Mouse (Mus musculus) limb, embryonic 11.5 days (tissue): ENCODE measurements at regions not wholly inside any gene's neighbourhood (a gene's known extent, or its start where the extent isn't known, plus 50 kb on each side); places are given as distances from the start of the nearest gene placed in this dataset.
"Not testable (repeated sequence)": the region's sequence is repeated elsewhere in the genome, so short reads cannot be mapped to it uniquely, and the experiment has no call there.

Experiments used
- ATAC-seq: fragments of 200-750 bp; cut with Nextera tagmentation; 2 replicates; pipeline ENCODE4 v1.8.0; 2017; ENCODE audit warnings: low read depth; ENCODE audit not compliant: insufficient number of reproducible peaks, low FRiP score, low TSS enrichment
- DNase-seq: peaks from one replicate; pipeline ENCODE4 v3.0.0-alpha.2; 2015; ENCODE audit warnings: low spot score
- H3K27ac ChIP-seq: fragments of 300-500 bp; sonication (generic); replicated peaks from 2 replicates; pipeline ENCODE4 v1.5.1; 2014; ENCODE audit warnings: low read depth, mild to moderate bottlenecking, low read length
- H3K27me3 ChIP-seq: fragments of 300-500 bp; sonication (generic); 2 replicates; pipeline ENCODE4 v1.6.1; 2014; ENCODE audit warnings: mild to moderate bottlenecking, low read length, mixed read lengths; ENCODE audit not compliant: control insufficient read depth, insufficient read depth
- H3K36me3 ChIP-seq: fragments of 300-500 bp; sonication (generic); 2 replicates; pipeline ENCODE4 v1.6.1; 2014; ENCODE audit warnings: mild to moderate bottlenecking, low read length, moderate library complexity, mixed read lengths; ENCODE audit not compliant: control insufficient read depth, insufficient read depth
- H3K4me1 ChIP-seq: fragments of 300-500 bp; sonication (generic); 2 replicates; pipeline ENCODE4 v1.6.1; 2014; ENCODE audit warnings: low read length, mixed read lengths; ENCODE audit not compliant: control insufficient read depth, insufficient read depth
- H3K4me2 ChIP-seq: fragments of 300-500 bp; sonication (generic); 2 replicates; pipeline ENCODE4 v1.6.1; 2014; ENCODE audit warnings: low read depth, mild to moderate bottlenecking, moderate library complexity; ENCODE audit not compliant: severe bottlenecking
- H3K4me3 ChIP-seq: fragments of 300-500 bp; sonication (generic); 2 replicates; pipeline ENCODE4 v1.5.1; 2014; ENCODE audit warnings: low read depth, low read length
- H3K9ac ChIP-seq: fragments of 300-500 bp; sonication (generic); 2 replicates; pipeline ENCODE4 v1.6.1; 2014; ENCODE audit warnings: mild to moderate bottlenecking, low read length
- H3K9me3 ChIP-seq: fragments of 300-500 bp; sonication (generic); 2 replicates; pipeline ENCODE4 v1.6.1; 2016; ENCODE audit warnings: low read length; ENCODE audit not compliant: control insufficient read depth
- whole genome bisulfite sequencing: fragments of 180-500 bp; shearing (Covaris S2); extraction: QIAGEN DNeasy Blood & Tissue Kit; methylation state at CpG from one replicate; pipeline ENCODE4 v1.1.7; 2014; 5-methylcytosine and 5-hydroxymethylcytosine counted together

DNA sequence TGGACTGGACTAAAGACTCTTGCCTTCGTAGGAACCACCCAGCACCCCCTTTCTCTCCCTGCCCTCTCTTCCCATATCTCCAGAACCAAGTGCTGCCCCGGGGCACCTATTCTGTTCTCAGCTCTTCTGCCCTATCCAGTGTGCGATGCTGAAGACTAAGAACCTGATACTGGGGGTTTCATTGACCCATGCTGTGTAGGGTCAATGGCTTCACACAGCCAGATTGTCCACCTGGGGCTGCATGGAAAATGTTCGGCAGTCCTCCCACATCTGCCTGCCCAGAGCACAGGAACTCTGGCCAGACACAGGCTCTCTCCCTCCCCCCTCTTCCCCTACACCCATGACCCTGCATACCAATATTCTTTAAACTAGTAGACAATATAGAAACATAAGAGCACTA is 607.6 kb downstream of the Nebl start:
- H3K27ac ChIP-seq: no peak overlapping the region
- 91% methylated on average over 4 of the region's 4 CpGs for WGBS
- no peak overlapping the region for H3K9ac ChIP-seq
- no peaks in the 10 kb centered on the region for H3K4me1 ChIP-seq
- no peak for DNase-seq
- no peak for ATAC-seq
- H3K9me3 ChIP-seq: no peaks in the 10 kb centered on the region
- no peak overlapping the region for H3K4me2 ChIP-seq
- no peaks in the 10 kb centered on the region for H3K36me3 ChIP-seq
- no peak overlapping the region for H3K4me3 ChIP-seq
- no peaks in the 10 kb centered on the region for H3K27me3 ChIP-seq

DNA sequence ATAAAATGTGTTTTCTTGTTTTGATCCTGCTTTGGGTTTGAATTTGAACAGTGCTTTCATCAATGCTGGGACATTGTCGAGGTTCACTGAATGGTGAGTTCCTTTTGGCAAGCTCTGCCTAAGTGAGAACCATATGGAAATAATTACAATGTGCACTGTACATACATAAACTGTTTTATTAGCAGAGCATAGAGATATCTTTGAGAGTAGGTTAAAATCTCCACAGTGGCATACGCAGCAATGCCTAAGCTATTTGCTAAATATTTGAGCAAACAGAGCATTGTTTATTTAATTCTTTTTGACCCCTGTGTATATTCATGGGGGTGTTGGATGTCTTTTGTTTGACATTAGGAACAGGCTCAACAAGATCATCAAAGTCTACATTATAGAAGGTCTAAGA is 614.0 kb downstream of the Nebl start:
- no peak for ATAC-seq
- Histone ChIP-seq H3K4me3 (no peak overlapping the region), H3K9me3 (no peaks in the 10 kb centered on the region), H3K4me1 (no peaks in the 10 kb centered on the region), H3K27ac (no peak overlapping the region), H3K9ac (no peak overlapping the region), H3K4me2 (no peak overlapping the region), H3K36me3 (no peaks in the 10 kb centered on the region), H3K27me3 (no peaks in the 10 kb centered on the region)
- 61% methylated on average over 2 of the region's 2 CpGs for WGBS
- no peak for DNase-seq

DNA sequence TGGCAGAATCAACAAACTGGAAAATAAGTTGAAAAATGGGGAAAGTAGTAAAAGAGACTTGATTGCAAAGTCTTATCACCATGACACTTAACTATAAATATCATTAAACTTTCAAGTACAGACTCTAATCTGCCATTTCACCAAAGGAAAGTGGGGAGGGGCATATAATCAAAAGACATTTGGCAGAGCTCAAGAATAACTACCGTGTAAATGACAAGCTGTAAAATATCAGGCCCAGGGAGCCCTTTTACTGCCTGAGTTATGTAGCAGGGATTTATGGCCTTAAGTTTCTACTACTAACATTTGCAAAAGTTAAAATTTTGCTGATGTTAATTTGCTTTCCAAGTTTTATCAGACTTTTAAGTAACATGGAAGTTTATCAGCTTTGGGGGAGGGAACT is 620.1 kb downstream of the Nebl start:
- WGBS: 33% methylated on average over 1 of the region's 1 CpGs
- no peak overlapping the region for H3K27ac ChIP-seq
- H3K4me3 ChIP-seq: no peak overlapping the region
- H3K9me3 ChIP-seq: no peaks in the 10 kb centered on the region
- no peaks in the 10 kb centered on the region for H3K4me1 ChIP-seq
- H3K27me3 ChIP-seq: no peaks in the 10 kb centered on the region
- no peak overlapping the region for H3K4me2 ChIP-seq
- H3K9ac ChIP-seq: no peak overlapping the region
- DNase-seq: no peak
- no peaks in the 10 kb centered on the region for H3K36me3 ChIP-seq
- no peak for ATAC-seq

DNA sequence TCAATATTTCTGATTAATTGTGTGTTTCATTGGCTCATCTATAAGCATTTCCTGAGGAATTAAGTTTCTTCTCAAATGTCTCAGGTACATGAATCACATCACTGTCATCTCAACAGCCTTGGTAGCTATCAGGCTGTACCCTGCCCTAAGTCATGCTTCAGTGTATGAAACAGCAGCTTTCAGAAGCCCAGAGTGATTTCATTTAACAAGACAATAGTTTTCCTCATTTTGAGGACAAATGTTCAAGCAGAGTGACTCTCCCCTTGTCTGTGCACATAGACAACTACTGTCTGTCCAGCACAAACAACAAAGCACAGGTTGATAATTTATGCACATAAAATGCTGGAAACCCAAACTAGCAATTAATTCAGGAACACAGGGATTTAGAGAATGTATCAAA is 630.1 kb downstream of the Nebl start:
- H3K36me3 ChIP-seq: no peaks in the 10 kb centered on the region; the same call in 1 of the 2 replicates
- no peak for DNase-seq
- no peak for ATAC-seq
- no peak overlapping the region for H3K9ac ChIP-seq
- no peaks in the 10 kb centered on the region for H3K4me1 ChIP-seq
- H3K27ac ChIP-seq: no peak overlapping the region
- no peaks in the 10 kb centered on the region for H3K9me3 ChIP-seq
- no peak overlapping the region for H3K4me3 ChIP-seq
- no peak overlapping the region for H3K4me2 ChIP-seq
- H3K27me3 ChIP-seq: no peaks in the 10 kb centered on the region

DNA sequence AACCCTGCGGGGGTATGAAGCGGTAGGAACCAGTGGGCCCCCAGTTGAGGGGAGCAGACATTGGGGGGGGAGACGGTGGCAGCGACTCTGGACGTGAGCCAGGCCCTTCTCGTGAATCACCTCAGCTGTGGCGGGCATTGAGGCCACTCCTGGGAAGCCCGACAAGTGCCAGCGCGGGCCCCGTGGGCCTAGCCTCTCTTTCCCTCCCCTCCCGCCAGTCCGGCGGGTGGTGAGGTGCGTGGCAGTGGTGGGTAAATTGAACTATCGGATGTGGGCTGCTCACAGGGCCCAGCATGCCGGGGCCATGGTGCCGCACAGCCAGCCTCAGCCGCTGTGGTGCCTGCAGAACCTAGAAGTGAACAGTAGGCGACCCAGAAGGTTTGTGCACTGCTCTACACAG is 633.7 kb downstream of the Nebl start:
- ATAC-seq: no peak
- 73% methylated on average over 20 of the region's 20 CpGs for WGBS

DNA sequence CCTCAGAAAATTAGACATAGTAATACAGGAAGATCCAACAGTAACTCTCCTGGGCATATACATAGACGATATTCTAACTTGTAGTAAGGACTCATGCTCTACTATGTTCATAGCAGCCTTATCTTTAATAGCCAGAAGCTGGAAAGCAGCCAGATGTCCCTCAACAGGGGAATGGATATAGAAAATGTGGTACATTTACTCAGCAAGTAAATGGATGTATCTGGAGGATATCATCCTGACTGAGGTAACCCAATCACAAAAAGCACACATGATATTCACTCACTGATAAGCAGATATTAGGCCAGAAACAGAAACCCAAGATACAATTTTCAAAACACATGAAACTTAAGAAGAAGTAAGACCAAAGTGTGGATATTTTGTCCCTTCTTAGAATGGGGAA is 639.8 kb downstream of the Nebl start:
- WGBS: 73% methylated on average over 1 of the region's 1 CpGs
- H3K9me3 ChIP-seq: no peaks in the 10 kb centered on the region
- H3K4me2 ChIP-seq: no peak overlapping the region
- H3K36me3 ChIP-seq: no peaks in the 10 kb centered on the region
- no peak overlapping the region for H3K4me3 ChIP-seq
- H3K27me3 ChIP-seq: no peaks in the 10 kb centered on the region
- DNase-seq: no peak
- H3K27ac ChIP-seq: no peak overlapping the region
- no peak for ATAC-seq
- no peak overlapping the region for H3K9ac ChIP-seq
- H3K4me1 ChIP-seq: no peaks in the 10 kb centered on the region

More for the DNA sequence above, 633.7 kb downstream of the Nebl start:
- Histone ChIP-seq H3K27me3 (no peaks in the 10 kb centered on the region), H3K4me3 (no peak overlapping the region), H3K4me1 (no peaks in the 10 kb centered on the region), H3K9me3 (no peaks in the 10 kb centered on the region), H3K9ac (no peak overlapping the region), H3K4me2 (no peak overlapping the region), H3K36me3 (no peaks in the 10 kb centered on the region; the same call in 1 of the 2 replicates), H3K27ac (no peak overlapping the region)
- DNase-seq: no peak

DNA sequence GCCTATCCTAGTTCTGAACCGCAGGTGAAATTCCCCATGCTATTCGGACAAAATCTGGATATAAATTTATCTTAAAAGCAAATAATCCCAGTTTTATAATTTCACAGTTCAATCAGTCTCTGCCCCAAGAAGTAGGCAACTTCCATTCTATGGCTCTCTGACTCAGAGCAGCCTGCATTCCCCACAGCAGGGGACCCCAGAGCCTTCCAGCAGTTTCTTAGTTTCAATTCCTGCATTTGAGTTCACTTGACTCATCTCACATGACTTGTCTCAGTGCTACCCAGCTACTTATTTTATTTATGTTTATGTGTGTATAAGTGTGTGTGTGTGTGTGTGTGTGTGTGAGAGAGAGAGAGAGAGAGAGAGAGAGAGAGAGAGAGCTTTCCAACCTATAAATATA is 650.0 kb downstream of the Nebl start:
- H3K36me3 ChIP-seq: no peaks in the 10 kb centered on the region
- no peaks in the 10 kb centered on the region for H3K9me3 ChIP-seq
- no peaks in the 10 kb centered on the region for H3K4me1 ChIP-seq
- ATAC-seq (no peak), DNase-seq (no peak)
- no peak overlapping the region for H3K4me2 ChIP-seq
- H3K27me3 ChIP-seq: no peaks in the 10 kb centered on the region
- H3K27ac ChIP-seq: no peak overlapping the region
- no peak overlapping the region for H3K9ac ChIP-seq
- 92% methylated on average over 2 of the region's 2 CpGs for WGBS
- H3K4me3 ChIP-seq: no peak overlapping the region

DNA sequence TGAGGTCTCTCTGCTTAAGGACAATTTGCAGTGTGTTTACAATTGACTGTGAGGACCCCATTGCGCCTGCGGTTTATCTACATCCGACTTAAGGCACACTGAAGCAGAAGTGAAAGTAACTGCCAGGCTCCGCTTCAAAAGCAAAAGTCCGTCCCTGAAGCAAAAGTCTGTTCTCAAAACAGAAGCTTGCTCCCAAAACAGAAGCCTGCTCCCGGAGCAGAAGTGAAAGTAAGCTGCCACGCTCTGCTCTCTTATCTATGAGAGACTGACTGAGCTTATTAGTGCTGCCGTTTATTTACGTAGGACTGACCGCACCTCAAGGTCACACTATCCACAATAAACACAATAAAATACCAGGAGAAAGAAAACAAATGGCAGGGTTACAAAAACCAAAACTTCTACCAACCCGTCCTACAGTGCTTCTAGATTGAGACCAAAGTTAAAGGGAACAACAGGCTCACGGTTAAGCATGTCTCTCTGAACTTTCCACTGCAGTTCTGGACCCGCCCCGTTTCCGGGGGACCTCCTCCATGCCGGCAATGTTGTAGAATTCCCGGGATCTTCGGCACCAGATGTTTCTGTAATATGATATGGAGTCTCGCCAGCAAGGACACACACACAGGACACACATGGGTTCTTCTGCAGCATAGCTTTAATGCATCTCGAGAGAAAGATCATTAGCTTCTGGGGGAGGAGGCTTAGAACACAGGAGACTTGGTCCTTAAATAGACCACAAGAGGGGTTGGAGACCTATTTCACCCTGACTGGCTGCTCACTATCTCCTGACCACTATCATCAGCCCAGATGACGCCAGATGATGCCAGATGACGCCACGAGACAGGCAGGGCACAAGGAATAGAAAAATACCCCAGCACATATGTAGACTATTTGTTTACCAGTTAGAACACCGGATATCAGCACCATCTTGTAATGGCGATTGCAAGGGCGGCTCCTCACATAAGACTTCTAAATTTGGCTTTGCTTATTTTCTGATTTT is 665.8 kb downstream of the Nebl start:
- H3K4me2 ChIP-seq, H3K27me3 ChIP-seq, H3K9ac ChIP-seq, ATAC-seq, H3K4me1 ChIP-seq, H3K36me3 ChIP-seq, H3K27ac ChIP-seq, H3K9me3 ChIP-seq, H3K4me3 ChIP-seq, DNase-seq: not testable (repeated sequence)
- WGBS: 89% methylated on average over 26 of the region's 26 CpGs
